Mouse (Mus musculus): Measurements from ENCODE around the gene Card14. TPM values are rescaled to one million over a fixed set of nuclear protein-coding genes. Genes with fewer than 3 reads are reported as not detected.
"Not testable (repeated sequence)": the region's sequence is repeated elsewhere in the genome, so short reads cannot be mapped to it uniquely, and the experiment has no call there.

Card14 gene
- polyA plus RNA-seq, 1 experiment from 2014 or later: 0.22 TPM

DNA sequence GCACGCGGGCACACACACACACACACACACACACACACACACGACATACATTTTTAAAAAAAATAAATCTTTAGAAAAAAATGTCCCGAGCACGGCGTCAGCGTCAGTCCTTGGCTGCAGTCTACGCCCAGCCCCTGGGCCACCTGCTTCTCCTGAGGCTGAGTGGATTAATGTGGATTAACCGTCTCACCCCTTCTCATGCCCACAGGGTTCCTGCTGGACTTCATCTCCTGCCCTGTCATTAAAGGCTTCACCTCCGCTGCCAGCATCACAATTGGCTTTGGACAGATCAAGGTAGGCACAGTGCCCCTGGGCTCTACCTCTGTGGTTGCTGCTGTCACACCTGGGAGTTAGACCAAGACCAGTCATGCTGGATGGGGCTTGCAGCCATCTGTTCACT is 51.5 kb downstream of the Card14 start:
- WGBS (ENCODE audit: missing documents): 99% methylated on average over 9 of the region's 10 CpGs
- no peak overlapping the region for H3K4me3 ChIP-seq (ENCODE audit: inconsistent target)
- H3K36me3 ChIP-seq (ENCODE audit: inconsistent target): peaks cover 59% of the 10 kb centered on the region
- H3K79me2 ChIP-seq (ENCODE audit: inconsistent target): peaks cover 58% of the 10 kb centered on the region; the same call in 1 of the 2 replicates
- H3K27ac ChIP-seq: no peak overlapping the region

- peaks cover 29% of the 10 kb centered on the region; the same call in 1 of the 2 replicates for H3K79me2 ChIP-seq (ENCODE audit: inconsistent target)
- H3K27ac ChIP-seq: no peak overlapping the region
- whole genome bisulfite sequencing (ENCODE audit: missing documents): 52% methylated on average over 10 of the region's 11 CpGs
- H3K36me3 ChIP-seq (ENCODE audit: inconsistent target): peaks cover 88% of the 10 kb centered on the region
- H3K4me3 ChIP-seq (ENCODE audit: inconsistent target): no peak overlapping the region
Measured at GRCm38 (mm10) chr11:119362769-119363533, 55.4 kb downstream of the Card14 start.

DNA sequence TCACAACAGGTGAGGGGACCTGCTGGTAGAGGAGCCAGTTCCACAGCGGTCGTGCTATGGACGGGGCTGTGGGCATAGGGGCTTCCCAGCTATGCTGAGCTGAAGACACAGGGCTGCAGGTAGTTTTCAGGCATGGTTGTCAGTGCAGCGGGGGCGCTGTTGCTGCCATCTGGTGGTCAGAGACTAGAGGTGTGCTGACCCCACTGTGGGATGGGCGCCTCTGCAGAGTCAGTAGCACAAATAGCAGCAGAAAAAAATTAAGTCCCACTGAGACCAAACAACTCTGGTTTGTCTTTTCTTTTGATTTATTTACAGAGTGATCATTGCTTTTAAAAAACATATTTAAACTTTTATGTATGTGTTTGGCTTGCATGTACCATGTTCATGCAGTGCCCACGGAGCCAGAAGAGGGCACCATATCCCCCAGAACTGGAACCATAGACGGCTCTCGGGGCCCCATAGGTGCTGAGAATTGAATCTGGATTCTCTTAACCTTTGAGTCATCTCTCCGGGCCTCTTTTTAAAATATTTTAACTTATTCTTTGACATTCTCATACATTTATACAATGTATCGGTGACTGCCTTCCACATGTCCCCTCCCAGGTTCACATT is 56.1 kb downstream of the Card14 start:
- H3K79me2 ChIP-seq (ENCODE audit: inconsistent target): peaks cover 23% of the 10 kb centered on the region; the same call in 1 of the 2 replicates
- no peak overlapping the region for H3K4me3 ChIP-seq (ENCODE audit: inconsistent target)
- H3K36me3 ChIP-seq (ENCODE audit: inconsistent target): peaks cover 88% of the 10 kb centered on the region
- 36% methylated on average over 11 of the region's 11 CpGs for WGBS (ENCODE audit: missing documents)
- no peak overlapping the region for H3K27ac ChIP-seq

GRCm38 (mm10) chr11:119375425-119375824 is 67.9 kb downstream of the Card14 start:
- no peaks in the 10 kb centered on the region for H3K79me2 ChIP-seq (ENCODE audit: inconsistent target)

GRCm38 (mm10) chr11:119377326-119377725 is 69.8 kb downstream of the Card14 start:
- whole genome bisulfite sequencing (ENCODE audit: missing documents): 54% methylated on average over 11 of the region's 11 CpGs
- Histone ChIP-seq H3K4me3 (ENCODE audit: inconsistent target) (no peak overlapping the region), H3K79me2 (ENCODE audit: inconsistent target) (no peaks in the 10 kb centered on the region), H3K36me3 (ENCODE audit: inconsistent target) (peaks cover 46% of the 10 kb centered on the region), H3K27ac (peak overlapping the region; percentile 50)

More at GRCm38 (mm10) chr11:119375425-119375824, 67.9 kb downstream of the Card14 start:
- Histone ChIP-seq H3K4me3 (ENCODE audit: inconsistent target) (no peak overlapping the region), H3K27ac (no peak overlapping the region), H3K36me3 (ENCODE audit: inconsistent target) (peaks cover 60% of the 10 kb centered on the region)
- WGBS (ENCODE audit: missing documents): 24% methylated on average over 4 of the region's 6 CpGs

DNA sequence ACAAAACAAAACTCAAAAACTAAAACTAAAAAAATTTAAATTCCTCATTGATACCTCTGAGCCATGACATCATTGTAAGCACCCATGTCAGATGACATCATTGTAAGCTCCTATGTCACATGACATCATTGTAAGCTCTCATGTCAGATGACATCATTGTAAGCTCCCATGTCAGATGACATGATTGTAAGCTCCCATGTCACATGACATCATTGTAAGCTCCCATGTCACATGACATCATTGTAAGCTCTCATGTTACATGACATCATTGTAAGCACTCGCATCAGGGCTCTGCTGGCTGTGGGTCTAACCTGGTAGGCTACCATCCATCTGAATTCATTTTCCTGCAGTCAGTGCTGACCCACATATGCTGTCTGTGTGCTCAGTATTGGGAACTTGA is 71.0 kb downstream of the Card14 start:
- H3K36me3 ChIP-seq (ENCODE audit: inconsistent target): peaks cover 41% of the 10 kb centered on the region
- 80% methylated on average over 1 of the region's 1 CpGs for WGBS (ENCODE audit: missing documents)

DNA sequence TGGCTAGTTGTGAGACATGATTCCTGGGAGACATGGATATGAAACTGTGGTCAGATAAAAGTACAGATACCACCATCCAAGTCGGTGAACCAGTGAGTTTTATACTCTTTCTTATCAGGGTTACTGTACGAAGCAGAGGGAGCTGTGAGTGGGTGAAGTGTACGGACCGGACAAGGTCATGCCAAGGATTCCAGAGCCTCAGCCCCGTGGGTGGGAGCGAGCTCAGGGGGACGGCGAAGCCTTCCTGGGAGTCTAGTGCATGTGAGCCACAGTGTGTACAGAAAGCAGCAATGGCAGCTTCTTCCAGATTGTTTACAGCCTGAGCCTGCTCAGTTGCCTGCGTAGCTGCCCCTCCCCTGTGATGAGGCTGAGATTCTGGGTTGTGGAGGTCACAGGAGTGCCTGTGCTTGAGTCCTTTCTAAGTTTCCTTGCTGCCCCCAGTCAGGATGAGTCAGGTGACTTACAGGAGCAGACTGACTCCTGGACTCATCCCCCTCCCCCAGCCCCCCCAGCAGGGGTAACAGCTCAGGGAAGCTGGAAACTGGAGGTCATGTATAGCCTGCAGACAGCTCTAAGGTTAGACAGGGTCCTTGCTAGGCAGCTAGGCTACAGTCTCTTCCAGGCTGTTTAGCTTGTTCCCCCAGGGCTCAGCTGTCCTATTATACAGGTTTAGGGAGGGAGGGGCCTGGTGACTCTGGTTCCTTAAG is 74.2 kb downstream of the Card14 start:
- WGBS (ENCODE audit: missing documents): 90% methylated on average over 8 of the region's 9 CpGs
- Histone ChIP-seq H3K27ac (no peak overlapping the region), H3K79me2 (ENCODE audit: inconsistent target) (no peaks in the 10 kb centered on the region), H3K36me3 (ENCODE audit: inconsistent target) (peaks cover 32% of the 10 kb centered on the region), H3K4me3 (ENCODE audit: inconsistent target) (no peak overlapping the region)

More for the DNA sequence above, 71.0 kb downstream of the Card14 start:
- H3K79me2 ChIP-seq (ENCODE audit: inconsistent target): no peaks in the 10 kb centered on the region
- no peak overlapping the region for H3K4me3 ChIP-seq (ENCODE audit: inconsistent target)
- H3K27ac ChIP-seq: no peak overlapping the region

DNA sequence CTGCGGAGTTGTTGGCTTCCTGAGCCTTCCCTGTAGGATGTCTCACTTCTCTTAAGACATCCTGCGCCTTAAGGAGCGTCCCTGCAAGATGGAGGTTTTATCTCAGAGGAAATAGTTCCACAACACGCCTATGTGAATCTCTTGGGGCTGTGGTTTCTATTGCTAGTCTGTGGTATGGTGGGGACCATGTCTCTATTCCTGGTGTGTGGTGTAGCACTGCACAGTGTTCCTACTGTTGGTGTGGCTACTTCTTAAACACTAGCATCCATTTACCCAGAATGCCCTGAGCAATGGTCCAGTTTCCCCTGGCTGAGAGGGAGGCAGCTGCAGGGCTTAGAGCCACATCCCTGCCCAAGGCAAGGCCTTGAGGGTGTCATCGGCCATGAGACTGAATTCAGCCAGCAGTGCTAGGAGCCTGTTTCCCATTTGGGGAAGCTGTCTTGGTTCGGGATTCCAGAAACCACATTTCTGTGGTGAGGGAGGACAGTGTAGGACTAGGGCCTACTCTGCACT is 74.8 kb downstream of the Card14 start:
- no peaks in the 10 kb centered on the region for H3K79me2 ChIP-seq (ENCODE audit: inconsistent target)
- H3K27ac ChIP-seq: no peak overlapping the region
- 38% methylated on average over 6 of the region's 6 CpGs for WGBS (ENCODE audit: missing documents)
- H3K36me3 ChIP-seq (ENCODE audit: inconsistent target): peaks cover 32% of the 10 kb centered on the region
- H3K4me3 ChIP-seq (ENCODE audit: inconsistent target): no peak overlapping the region

DNA sequence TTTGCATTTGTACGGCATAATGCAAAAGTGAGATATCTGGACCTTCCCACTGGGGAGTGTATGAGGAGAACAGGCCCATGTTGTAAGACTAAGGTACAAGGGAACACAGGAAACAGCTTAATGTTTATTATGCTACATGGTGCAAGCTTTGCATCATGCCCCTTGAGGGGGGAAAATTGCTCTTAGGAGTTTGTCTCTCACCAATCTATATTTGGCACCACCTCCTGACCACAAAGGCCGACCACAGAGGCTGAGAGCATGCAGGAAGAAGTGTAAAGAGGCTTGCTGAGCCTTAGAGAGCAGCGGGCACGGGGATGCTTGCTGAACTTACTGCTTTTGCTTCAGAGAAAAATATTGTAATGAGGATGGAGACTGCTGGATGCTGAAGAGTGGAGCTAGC is 77.3 kb downstream of the Card14 start:
- Histone ChIP-seq H3K27ac (no peak overlapping the region), H3K79me2 (ENCODE audit: inconsistent target) (no peaks in the 10 kb centered on the region), H3K4me3 (ENCODE audit: inconsistent target) (no peak overlapping the region), H3K36me3 (ENCODE audit: inconsistent target) (peaks cover 10% of the 10 kb centered on the region)
- 9% methylated on average over 4 of the region's 4 CpGs for WGBS (ENCODE audit: missing documents)

DNA sequence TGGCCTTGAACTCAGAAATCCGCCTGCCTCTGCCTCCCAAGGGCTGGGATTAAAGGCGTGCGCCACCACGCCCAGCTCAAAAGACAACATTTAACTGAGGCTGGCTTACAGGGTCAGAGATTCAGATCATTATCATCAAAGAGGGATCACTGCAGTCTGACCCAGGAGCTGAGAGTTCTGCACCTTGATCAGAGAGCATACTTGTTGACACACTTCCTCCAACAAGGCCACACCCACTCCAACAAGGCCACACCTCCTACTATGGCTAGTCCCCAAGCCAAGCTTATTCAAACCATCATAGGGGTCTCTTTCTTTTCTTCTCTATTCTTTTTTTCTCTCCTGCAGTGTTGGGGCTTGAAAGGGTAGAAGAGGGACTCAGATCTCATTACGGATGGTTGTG is 78.7 kb downstream of the Card14 start:
- H3K27ac ChIP-seq: no peak overlapping the region
- WGBS (ENCODE audit: missing documents): 98% methylated on average over 5 of the region's 5 CpGs

DNA sequence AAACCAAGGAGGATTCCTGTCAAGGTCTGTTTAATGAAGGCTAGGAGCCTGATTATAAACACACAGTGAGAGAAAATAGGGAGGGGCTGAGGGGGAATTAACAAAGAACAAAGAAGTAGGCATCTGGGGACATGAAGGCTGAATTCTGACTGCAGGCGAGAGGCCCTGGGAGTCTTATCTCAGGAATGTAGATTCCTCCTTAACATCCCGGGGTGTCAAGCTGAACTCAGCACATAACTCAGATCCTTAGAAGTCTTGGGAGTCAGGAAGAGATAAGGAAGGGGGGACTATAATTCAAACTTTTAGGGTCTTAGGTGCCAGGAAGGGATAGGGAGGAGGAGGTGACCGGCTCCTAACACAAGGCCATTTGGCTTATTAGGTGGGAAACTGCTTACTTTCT is 79.7 kb downstream of the Card14 start:
- 69% methylated on average over 3 of the region's 3 CpGs for WGBS (ENCODE audit: missing documents)
- not testable (repeated sequence) for H3K4me3 ChIP-seq (ENCODE audit: inconsistent target); H3K36me3 ChIP-seq (ENCODE audit: inconsistent target); H3K27ac ChIP-seq
- H3K79me2 ChIP-seq (ENCODE audit: inconsistent target): peaks cover 18% of the 10 kb centered on the region; the same call in 1 of the 2 replicates

More for the DNA sequence above, 78.7 kb downstream of the Card14 start:
- no peaks in the 10 kb centered on the region; the same call in 1 of the 2 replicates for H3K36me3 ChIP-seq (ENCODE audit: inconsistent target)
- no peak overlapping the region for H3K4me3 ChIP-seq (ENCODE audit: inconsistent target)
- H3K79me2 ChIP-seq (ENCODE audit: inconsistent target): peaks cover 9% of the 10 kb centered on the region; the same call in 1 of the 2 replicates

DNA sequence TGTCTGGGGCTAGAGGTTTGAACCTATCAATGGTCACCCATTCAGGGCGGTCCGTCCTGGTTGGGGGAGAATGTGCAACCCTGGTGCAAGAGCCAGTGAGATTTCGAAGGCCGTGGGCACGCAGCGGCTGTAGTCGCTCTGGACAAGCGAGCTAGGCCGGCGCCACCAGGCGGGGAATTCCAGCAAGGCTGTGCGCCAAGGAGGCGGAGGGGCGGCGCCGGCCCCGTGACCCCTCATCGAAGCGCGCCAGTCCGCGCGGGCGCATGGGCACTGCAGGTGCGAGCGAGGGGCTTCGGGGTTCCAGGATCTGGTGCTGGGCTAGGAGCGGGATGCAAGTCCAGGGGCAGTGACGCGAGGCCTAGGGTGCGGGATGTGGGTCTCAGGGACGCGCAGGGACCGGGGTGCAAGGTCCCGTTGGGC is 82.3 kb downstream of the Card14 start:
- peak overlapping the region; percentile 98 for H3K4me3 ChIP-seq (ENCODE audit: inconsistent target)
- peak overlapping the region; percentile 95 for H3K27ac ChIP-seq
- WGBS (ENCODE audit: missing documents): 2% methylated on average over 30 of the region's 35 CpGs
- H3K36me3 ChIP-seq (ENCODE audit: inconsistent target): peaks cover 3% of the 10 kb centered on the region; the same call in 1 of the 2 replicates
- peaks cover 42% of the 10 kb centered on the region for H3K79me2 ChIP-seq (ENCODE audit: inconsistent target)

GRCm38 (mm10) chr11:119390271-119391231 is 83.0 kb downstream of the Card14 start:
- peaks cover 9% of the 10 kb centered on the region; the same call in 1 of the 2 replicates for H3K36me3 ChIP-seq (ENCODE audit: inconsistent target)
- peak overlapping the region; percentile 98 for H3K4me3 ChIP-seq (ENCODE audit: inconsistent target)
- under 1% methylated on average over 52 of the region's 53 CpGs for WGBS (ENCODE audit: missing documents)
- H3K79me2 ChIP-seq (ENCODE audit: inconsistent target): peaks cover 49% of the 10 kb centered on the region
- peak overlapping the region; percentile 95 for H3K27ac ChIP-seq
